Mouse (Mus musculus) forebrain, embryonic 10.5 days (tissue): ENCODE measurements around the gene Slc13a5. TPM values are rescaled to one million over a fixed set of nuclear protein-coding genes. Genes with fewer than 3 reads are reported as not detected.

Experiments
- DNase-seq: peaks from one replicate; pipeline ENCODE4 v3.0.0-alpha.2; 2017; ENCODE audit warnings: low spot score; ENCODE audit errors: extremely low spot score
- H3K27ac ChIP-seq: fragments of 300-500 bp; sonication (generic); 2 replicates; pipeline ENCODE4 v1.5.1; 2016; ENCODE audit warnings: mild to moderate bottlenecking
- H3K27me3 ChIP-seq: fragments of 300-500 bp; sonication (generic); 2 replicates; pipeline ENCODE4 v1.6.1; 2016; ENCODE audit warnings: mild to moderate bottlenecking; ENCODE audit not compliant: poor library complexity, severe bottlenecking
- H3K36me3 ChIP-seq: fragments of 300-500 bp; sonication (generic); replicated peaks from 2 replicates; pipeline ENCODE4 v1.6.1; 2016; ENCODE audit warnings: mild to moderate bottlenecking, moderate library complexity
- H3K4me1 ChIP-seq: fragments of 300-500 bp; sonication (generic); 2 replicates; pipeline ENCODE4 v1.6.1; 2016
- H3K4me3 ChIP-seq: fragments of 300-500 bp; sonication (generic); 2 replicates; pipeline ENCODE4 v1.5.1; 2016; ENCODE audit warnings: mild to moderate bottlenecking, moderate library complexity
- H3K9me3 ChIP-seq: fragments of 300-500 bp; sonication (generic); 2 replicates; pipeline ENCODE4 v1.6.1; 2016; ENCODE audit warnings: mild to moderate bottlenecking, moderate library complexity
- WGBS: fragments of 180-500 bp; shearing (Covaris S2); methylation state at CpG from one replicate; pipeline ENCODE4 v1.1.7; 2016; 5-methylcytosine and 5-hydroxymethylcytosine counted together
- polyA plus RNA-seq: library from polyadenylated mRNA; unstranded; fragments of >200 nt; fragmentation: Nextera tagmentation; extraction: Ambion mirVana; gene quantifications from 2 replicates; pipeline ENCODE4 v1.2.1, GENCODE M21; 2016

The Slc13a5 gene
- polyA plus RNA-seq, 1 experiment from 2014 or later, result not detected

GRCm38 (mm10) chr11:72245196-72245753 is 21.7 kb downstream of the Slc13a5 start:
- Histone ChIP-seq H3K9me3 (no peaks in the 10 kb centered on the region), H3K4me1 (no peaks in the 10 kb centered on the region), H3K36me3 (no peaks in the 10 kb centered on the region), H3K27ac (no peak overlapping the region), H3K4me3 (no peak overlapping the region), H3K27me3 (no peaks in the 10 kb centered on the region)
- DNase-seq, result no peak
- WGBS, result 72% methylated on average over 8 of the region's 8 CpGs

- no peaks in the 10 kb centered on the region for H3K9me3 ChIP-seq
- H3K36me3 ChIP-seq, result no peaks in the 10 kb centered on the region
- H3K4me1 ChIP-seq, result no peaks in the 10 kb centered on the region
- WGBS, result 75% methylated on average over 4 of the region's 4 CpGs
- H3K27me3 ChIP-seq, result no peaks in the 10 kb centered on the region
- DNase-seq, result no peak
- H3K4me3 ChIP-seq, result no peak overlapping the region
- H3K27ac ChIP-seq, result no peak overlapping the region
Measured at GRCm38 (mm10) chr11:72240062-72240860, 26.8 kb downstream of the Slc13a5 start.

- no peak for DNase-seq
- no peaks in the 10 kb centered on the region for H3K36me3 ChIP-seq
- H3K9me3 ChIP-seq, result no peaks in the 10 kb centered on the region
- no peak overlapping the region for H3K4me3 ChIP-seq
- WGBS, result 84% methylated on average over 5 of the region's 5 CpGs
- H3K27me3 ChIP-seq, result no peaks in the 10 kb centered on the region
- H3K27ac ChIP-seq, result no peak overlapping the region
- H3K4me1 ChIP-seq, result no peaks in the 10 kb centered on the region
Measured at GRCm38 (mm10) chr11:72234013-72234412, 33.0 kb downstream of the Slc13a5 start.

- WGBS, result 70% methylated on average over 1 of the region's 1 CpGs
- Histone ChIP-seq H3K27ac (no peak overlapping the region), H3K27me3 (no peaks in the 10 kb centered on the region), H3K4me3 (no peak overlapping the region), H3K4me1 (no peaks in the 10 kb centered on the region), H3K36me3 (no peaks in the 10 kb centered on the region), H3K9me3 (no peaks in the 10 kb centered on the region)
- no peak for DNase-seq
Measured at GRCm38 (mm10) chr11:72232991-72233390, 34.0 kb downstream of the Slc13a5 start.

- Histone ChIP-seq H3K9me3 (no peaks in the 10 kb centered on the region), H3K27ac (no peak overlapping the region), H3K4me1 (no peaks in the 10 kb centered on the region), H3K27me3 (no peaks in the 10 kb centered on the region), H3K36me3 (no peaks in the 10 kb centered on the region), H3K4me3 (no peak overlapping the region)
- no peak for DNase-seq
- WGBS, result 93% methylated on average over 7 of the region's 7 CpGs
Measured at GRCm38 (mm10) chr11:72232068-72232467, 35.0 kb downstream of the Slc13a5 start.

- Histone ChIP-seq H3K36me3 (no peaks in the 10 kb centered on the region), H3K4me3 (no peak overlapping the region), H3K27me3 (no peaks in the 10 kb centered on the region), H3K4me1 (peaks cover 10% of the 10 kb centered on the region), H3K27ac (no peak overlapping the region), H3K9me3 (no peaks in the 10 kb centered on the region)
- no peak for DNase-seq
- WGBS, result 96% methylated on average over 4 of the region's 4 CpGs
Measured at GRCm38 (mm10) chr11:72228513-72228912, 38.5 kb downstream of the Slc13a5 start.

- Histone ChIP-seq H3K4me1 (peaks cover 10% of the 10 kb centered on the region), H3K9me3 (no peaks in the 10 kb centered on the region), H3K27ac (0 out of 2 replicates have a peak overlapping the region, but pooled peaks have one; percentile 21), H3K27me3 (no peaks in the 10 kb centered on the region), H3K36me3 (no peaks in the 10 kb centered on the region), H3K4me3 (no peak overlapping the region)
- 85% methylated on average over 6 of the region's 6 CpGs for whole genome bisulfite sequencing
- DNase-seq, result no peak
Measured at GRCm38 (mm10) chr11:72226901-72227300, 40.1 kb downstream of the Slc13a5 start.

- WGBS, result 55% methylated on average over 10 of the region's 10 CpGs
- no peak for DNase-seq
- no peak overlapping the region for H3K27ac ChIP-seq
Measured at GRCm38 (mm10) chr11:72226020-72226791, 40.8 kb downstream of the Slc13a5 start.

GRCm38 (mm10) chr11:72224865-72225264 is 42.2 kb downstream of the Slc13a5 start:
- H3K27ac ChIP-seq, result no peak overlapping the region
- DNase-seq, result peak; percentile 70
- no peaks in the 10 kb centered on the region for H3K9me3 ChIP-seq
- H3K36me3 ChIP-seq, result no peaks in the 10 kb centered on the region
- no peak overlapping the region for H3K4me3 ChIP-seq
- 25% methylated on average over 5 of the region's 5 CpGs for WGBS
- H3K27me3 ChIP-seq, result no peaks in the 10 kb centered on the region
- peaks cover 10% of the 10 kb centered on the region for H3K4me1 ChIP-seq

More at GRCm38 (mm10) chr11:72226020-72226791, 40.8 kb downstream of the Slc13a5 start:
- Histone ChIP-seq H3K4me1 (peaks cover 10% of the 10 kb centered on the region), H3K27me3 (no peaks in the 10 kb centered on the region), H3K36me3 (no peaks in the 10 kb centered on the region), H3K4me3 (no peak overlapping the region), H3K9me3 (no peaks in the 10 kb centered on the region)

GRCm38 (mm10) chr11:72223414-72223813 is 43.6 kb downstream of the Slc13a5 start:
- Histone ChIP-seq H3K9me3 (no peaks in the 10 kb centered on the region), H3K4me3 (no peak overlapping the region), H3K4me1 (peaks cover 10% of the 10 kb centered on the region), H3K36me3 (no peaks in the 10 kb centered on the region), H3K27me3 (no peaks in the 10 kb centered on the region), H3K27ac (no peak overlapping the region)
- WGBS, result 89% methylated on average over 4 of the region's 4 CpGs
- DNase-seq, result no peak

GRCm38 (mm10) chr11:72221278-72221677 is 45.7 kb downstream of the Slc13a5 start:
- Histone ChIP-seq H3K9me3 (no peaks in the 10 kb centered on the region), H3K36me3 (no peaks in the 10 kb centered on the region), H3K27me3 (no peaks in the 10 kb centered on the region), H3K4me3 (no peak overlapping the region), H3K27ac (no peak overlapping the region), H3K4me1 (peaks cover 15% of the 10 kb centered on the region)
- peak; percentile 74 for DNase-seq
- WGBS, result 18% methylated on average over 6 of the region's 6 CpGs

- Histone ChIP-seq H3K4me1 (peaks cover 28% of the 10 kb centered on the region), H3K4me3 (no peak overlapping the region), H3K27me3 (no peaks in the 10 kb centered on the region), H3K36me3 (peaks cover 8% of the 10 kb centered on the region), H3K27ac (no peak overlapping the region), H3K9me3 (no peaks in the 10 kb centered on the region)
- no peak for DNase-seq
- 91% methylated on average over 5 of the region's 5 CpGs for WGBS
Measured at GRCm38 (mm10) chr11:72217116-72217515, 49.9 kb downstream of the Slc13a5 start.

GRCm38 (mm10) chr11:72215410-72215797 is 51.6 kb downstream of the Slc13a5 start, which contains the start of gene Med31:
Gene Med31 (minus strand): TSS chr11:72215592.
- Histone ChIP-seq H3K4me3 (peak within 1 kb of the TSS; percentile 91), H3K9me3 (no peaks in the 10 kb centered on the region), H3K27ac (peak within 1 kb of the TSS; percentile 89), H3K4me1 (peaks cover 28% of the 10 kb centered on the region), H3K27me3 (no peaks in the 10 kb centered on the region), H3K36me3 (peaks cover 25% of the 10 kb centered on the region)
- 5% methylated on average over 29 of the region's 29 CpGs for WGBS
- DNase-seq, result no peak
